Mouse (Mus musculus) small intestine, adult 2 months (tissue): ENCODE data around the gene Psen1.

Experiments used
- CTCF ChIP-seq: fragments of 200-500 bp; IDR thresholded peaks from 2 replicates; pipeline ENCODE4 v1.5.1; 2012; ENCODE audit warnings: low read depth, mild to moderate bottlenecking, control low read depth, inconsistent platforms, low read length, moderate library complexity, mixed read lengths; ENCODE audit not compliant: insufficient replicate concordance, insufficient read length; ENCODE audit errors: extremely low read depth
- POLR2A ChIP-seq: fragments of 200-500 bp; IDR thresholded peaks from 2 replicates; pipeline ENCODE4 v1.6.1; 2012; ENCODE audit warnings: low read depth, mild to moderate bottlenecking, control low read depth, inconsistent platforms, low read length, moderate library complexity

GRCm38 (mm10) chr12:83781204-83781603, 93.3 kb downstream of the Psen1 start:
- TF ChIP-seq CTCF = no peak
- no peak for TF ChIP-seq POLR2A
